Mouse (Mus musculus): ENCODE results near the gene Tufm. TPM values are rescaled to one million over a fixed set of nuclear protein-coding genes. Genes with fewer than 3 reads are reported as not detected.
A peak's percentile ranks its signal among the peaks of the same experiment; 100 is the strongest.

The Tufm gene
- polyA plus RNA-seq, 1 experiment from 2014 or later, result 146 TPM

DNA sequence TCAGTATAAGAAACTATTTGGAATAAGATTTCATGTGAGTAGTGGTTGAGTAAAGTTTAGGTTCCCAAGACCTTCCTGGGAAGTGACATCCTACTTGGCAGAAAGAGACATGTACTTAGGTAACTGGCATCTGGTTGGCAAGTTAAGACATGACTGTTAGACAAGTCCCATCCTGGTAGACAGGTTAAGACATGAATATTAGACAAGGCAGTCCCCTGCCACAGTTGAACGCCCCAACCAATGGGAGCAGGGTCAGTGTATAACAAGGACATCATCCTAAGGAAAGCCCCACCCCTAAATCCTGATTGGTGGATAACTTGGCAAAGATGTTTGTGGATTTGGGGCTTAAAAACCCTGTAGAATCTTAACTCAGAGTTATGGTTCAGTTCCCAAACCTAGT, 46.3 kb downstream of the Tufm start:
- ATAC-seq (ENCODE audit: low FRiP score) (no peak), DNase-seq (ENCODE audit: low spot score, missing footprints) (no peak)
- Histone ChIP-seq H3K4me2 (no peak overlapping the region), H3K9ac (ENCODE audit: low read length) (no peak overlapping the region), H3K27ac (ENCODE audit: low read depth, low read length) (no peak overlapping the region), H3K4me3 (ENCODE audit: low read depth, low read length) (no peak overlapping the region), H3K36me3 (ENCODE audit: control insufficient read depth, insufficient read depth, low read length) (no peaks in the 10 kb centered on the region), H3K9me3 (ENCODE audit: control insufficient read depth, low read length) (no peaks in the 10 kb centered on the region), H3K27me3 (ENCODE audit: control insufficient read depth, insufficient read depth, low read length) (peaks cover 17% of the 10 kb centered on the region), H3K4me1 (ENCODE audit: control insufficient read depth, insufficient read depth, low read length) (peaks cover 3% of the 10 kb centered on the region; the same call in 1 of the 2 replicates)
- 76% methylated on average over 1 of the region's 1 CpGs for WGBS

DNA sequence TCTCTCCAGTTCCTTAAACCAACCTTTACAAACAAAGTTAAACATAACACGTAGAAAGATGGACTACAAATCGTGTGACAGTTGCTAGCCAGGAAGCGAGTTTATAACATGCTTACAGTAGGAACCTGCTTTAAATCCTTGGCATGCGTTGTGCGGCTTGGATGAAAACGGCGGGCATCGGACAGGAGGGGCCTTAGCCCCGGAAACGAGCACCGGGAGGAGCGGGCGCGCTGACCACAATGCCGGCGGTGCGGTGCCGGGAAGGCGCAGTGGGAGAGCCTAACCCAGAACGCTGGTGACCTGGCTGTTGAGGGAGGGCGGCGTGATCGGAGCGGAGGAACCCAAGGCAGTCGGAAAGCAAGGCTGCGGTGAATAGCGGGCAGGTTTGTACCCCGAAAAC, 48.6 kb downstream of the Tufm start:
- Histone ChIP-seq H3K4me1 (ENCODE audit: control insufficient read depth, insufficient read depth, low read length) (peaks cover 3% of the 10 kb centered on the region; the same call in 1 of the 2 replicates), H3K9me3 (ENCODE audit: control insufficient read depth, low read length) (no peaks in the 10 kb centered on the region), H3K36me3 (ENCODE audit: control insufficient read depth, insufficient read depth, low read length) (no peaks in the 10 kb centered on the region), H3K9ac (ENCODE audit: low read length) (peak overlapping the region; percentile 72), H3K27me3 (ENCODE audit: control insufficient read depth, insufficient read depth, low read length) (peaks cover 17% of the 10 kb centered on the region), H3K4me3 (ENCODE audit: low read depth, low read length) (peak overlapping the region; percentile 43), H3K27ac (ENCODE audit: low read depth, low read length) (no peak overlapping the region), H3K4me2 (peak overlapping the region; percentile 83)
- peak; percentile 94 for DNase-seq (ENCODE audit: low spot score, missing footprints)
- WGBS, result 3% methylated on average over 28 of the region's 28 CpGs
- ATAC-seq (ENCODE audit: low FRiP score), result no peak

DNA sequence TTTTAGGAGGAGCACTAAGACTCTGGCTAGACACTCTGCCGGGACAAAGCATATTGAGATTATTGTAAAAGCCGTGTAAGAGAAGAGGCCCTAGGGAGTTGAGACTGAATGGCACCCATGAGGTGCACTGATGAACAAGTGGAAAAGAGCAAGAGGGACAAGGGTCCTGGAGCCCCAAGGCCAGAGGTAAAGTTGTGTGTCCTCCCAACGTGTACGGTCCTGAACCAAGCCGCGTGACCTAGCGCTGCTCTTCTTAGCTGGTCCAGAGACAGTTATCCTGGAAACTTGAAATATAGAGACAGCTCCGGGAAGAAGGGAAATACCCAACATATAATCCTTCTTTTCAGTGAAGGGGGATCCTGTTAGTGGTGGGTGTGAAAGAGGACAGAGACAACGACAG, 49.3 kb downstream of the Tufm start:
- H3K4me2 ChIP-seq, result peak overlapping the region; percentile 83
- ATAC-seq (ENCODE audit: low FRiP score), result no peak
- peak overlapping the region; percentile 43 for H3K4me3 ChIP-seq (ENCODE audit: low read depth, low read length)
- no peaks in the 10 kb centered on the region for H3K9me3 ChIP-seq (ENCODE audit: control insufficient read depth, low read length)
- peaks cover 17% of the 10 kb centered on the region for H3K27me3 ChIP-seq (ENCODE audit: control insufficient read depth, insufficient read depth, low read length)
- WGBS, result 47% methylated on average over 9 of the region's 9 CpGs
- H3K36me3 ChIP-seq (ENCODE audit: control insufficient read depth, insufficient read depth, low read length), result no peaks in the 10 kb centered on the region
- peak; percentile 90 for DNase-seq (ENCODE audit: low spot score, missing footprints)
- H3K9ac ChIP-seq (ENCODE audit: low read length), result peak overlapping the region; percentile 72; the same call in 1 of the 2 replicates
- peaks cover 3% of the 10 kb centered on the region; the same call in 1 of the 2 replicates for H3K4me1 ChIP-seq (ENCODE audit: control insufficient read depth, insufficient read depth, low read length)
- H3K27ac ChIP-seq (ENCODE audit: low read depth, low read length), result no peak overlapping the region

DNA sequence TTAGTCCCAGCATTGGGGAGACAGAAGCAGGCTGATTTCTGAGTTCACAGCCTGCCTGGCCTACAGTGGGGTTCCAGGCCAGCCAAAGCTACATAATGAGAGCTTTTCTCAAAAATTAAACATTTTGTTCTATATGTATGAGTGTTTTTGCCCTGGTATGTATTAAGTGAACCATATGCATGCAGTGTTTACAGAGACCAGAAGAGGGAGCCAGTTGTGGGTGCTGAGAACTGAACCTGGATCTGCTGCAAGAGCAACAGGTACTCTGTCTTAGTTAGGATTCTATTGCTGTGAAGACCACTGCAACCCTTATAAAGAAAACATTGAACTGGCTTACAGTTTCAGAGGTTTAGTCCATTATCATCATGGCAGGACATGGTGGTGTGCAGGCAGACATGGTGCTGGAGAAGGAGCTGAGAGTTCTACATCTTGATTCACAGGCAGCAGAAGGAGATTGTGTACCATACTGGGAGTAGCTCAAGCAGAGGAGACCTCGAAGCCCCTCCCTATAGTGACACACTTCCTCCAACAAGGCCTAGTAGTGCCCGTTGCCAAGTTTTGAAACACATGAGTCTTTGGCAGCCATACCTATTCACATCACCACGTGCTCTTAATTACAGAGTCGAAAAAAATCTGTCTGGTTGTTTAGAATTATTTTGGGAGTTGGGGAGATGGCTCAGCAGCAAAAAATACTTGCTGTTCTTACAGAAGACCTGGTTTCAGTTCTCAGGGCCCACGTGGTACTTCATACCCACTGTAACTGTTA, 50.8 kb downstream of the Tufm start:
- no peak overlapping the region for H3K27ac ChIP-seq (ENCODE audit: low read depth, low read length)
- H3K9ac ChIP-seq (ENCODE audit: low read length), result no peak overlapping the region
- 80% methylated on average over 5 of the region's 5 CpGs for WGBS
- ATAC-seq (ENCODE audit: low FRiP score), result no peak
- no peak overlapping the region for H3K4me2 ChIP-seq
- peak; percentile 91 for DNase-seq (ENCODE audit: low spot score, missing footprints)
- H3K27me3 ChIP-seq (ENCODE audit: control insufficient read depth, insufficient read depth, low read length), result peaks cover 17% of the 10 kb centered on the region
- H3K4me3 ChIP-seq (ENCODE audit: low read depth, low read length), result no peak overlapping the region
- H3K36me3 ChIP-seq (ENCODE audit: control insufficient read depth, insufficient read depth, low read length), result no peaks in the 10 kb centered on the region
- H3K9me3 ChIP-seq (ENCODE audit: control insufficient read depth, low read length), result no peaks in the 10 kb centered on the region
- H3K4me1 ChIP-seq (ENCODE audit: control insufficient read depth, insufficient read depth, low read length), result peaks cover 3% of the 10 kb centered on the region; the same call in 1 of the 2 replicates

Other genes starting within 250 kb of the Tufm start
- 133 and 162 TPM in 2 replicates for gene Sbk1, start 214.7 kb upstream of the Tufm start, polyA plus RNA-seq (2014; fragmentation: Nextera tagmentation; extraction: Ambion mirVana)
- gene Lat, start 117.8 kb upstream of the Tufm start, polyA plus RNA-seq (2014; fragmentation: Nextera tagmentation; extraction: Ambion mirVana), result 1.8 and 2.7 TPM in 2 replicates
- 40.8 and 45.8 TPM in 2 replicates for gene Spns1, start 109.9 kb upstream of the Tufm start, polyA plus RNA-seq (2014; fragmentation: Nextera tagmentation; extraction: Ambion mirVana)
- gene Nfatc2ip, start 90.6 kb upstream of the Tufm start, polyA plus RNA-seq (2014; fragmentation: Nextera tagmentation; extraction: Ambion mirVana), result 4.8 and 4.9 TPM in 2 replicates
- gene Cd19, start 72.5 kb upstream of the Tufm start, polyA plus RNA-seq (2014; fragmentation: Nextera tagmentation; extraction: Ambion mirVana), result not detected in 2 replicates
- 17.9 and 18.0 TPM in 2 replicates for gene Rabep2, start 58.6 kb upstream of the Tufm start, polyA plus RNA-seq (2014; fragmentation: Nextera tagmentation; extraction: Ambion mirVana)
- 0.29 and 0.38 TPM in 2 replicates for gene Atp2a1, start 24.3 kb upstream of the Tufm start, polyA plus RNA-seq (2014; fragmentation: Nextera tagmentation; extraction: Ambion mirVana)
- 38.1 and 44.6 TPM in 2 replicates for gene Sh2b1, start 11.9 kb upstream of the Tufm start, polyA plus RNA-seq (2014; fragmentation: Nextera tagmentation; extraction: Ambion mirVana)
- 52.7 and 58.6 TPM in 2 replicates for gene Atxn2l, start 16.1 kb downstream of the Tufm start, polyA plus RNA-seq (2014; fragmentation: Nextera tagmentation; extraction: Ambion mirVana)
- gene Eif3c, start 79.0 kb downstream of the Tufm start, polyA plus RNA-seq (2014; fragmentation: Nextera tagmentation; extraction: Ambion mirVana), result 189 and 198 TPM in 2 replicates
- gene Apobr, start 97.6 kb downstream of the Tufm start, polyA plus RNA-seq (2014; fragmentation: Nextera tagmentation; extraction: Ambion mirVana), result 0.46 and 0.57 TPM in 2 replicates
- gene Cln3, start 98.5 kb downstream of the Tufm start, polyA plus RNA-seq (2014; fragmentation: Nextera tagmentation; extraction: Ambion mirVana), result 22.4 and 23.4 TPM in 2 replicates
- gene Il27, start 107.6 kb downstream of the Tufm start, polyA plus RNA-seq (2014; fragmentation: Nextera tagmentation; extraction: Ambion mirVana), result not detected in 2 replicates
- gene Nupr1, start 143.5 kb downstream of the Tufm start, polyA plus RNA-seq (2014; fragmentation: Nextera tagmentation; extraction: Ambion mirVana), result 2.8 and 3.4 TPM in 2 replicates
- 44.4 and 49.4 TPM in 2 replicates for gene Sgf29, start 161.9 kb downstream of the Tufm start, polyA plus RNA-seq (2014; fragmentation: Nextera tagmentation; extraction: Ambion mirVana)
- gene Sult1a1, start 189.1 kb downstream of the Tufm start, polyA plus RNA-seq (2014; fragmentation: Nextera tagmentation; extraction: Ambion mirVana), result 0.10 and 0.69 TPM in 2 replicates
- gene Bola2, start 208.0 kb downstream of the Tufm start, polyA plus RNA-seq (2014; fragmentation: Nextera tagmentation; extraction: Ambion mirVana), result 158 and 180 TPM in 2 replicates
- gene Slx1b, start 208.4 kb downstream of the Tufm start, polyA plus RNA-seq (2014; fragmentation: Nextera tagmentation; extraction: Ambion mirVana), result 10.2 and 10.3 TPM in 2 replicates
- 46.2 TPM in 2 replicates for gene Coro1a, start 220.4 kb downstream of the Tufm start, polyA plus RNA-seq (2014; fragmentation: Nextera tagmentation; extraction: Ambion mirVana)